Mouse (Mus musculus): ENCODE results near the gene Adamts9.

Adamts9 gene

DNA sequence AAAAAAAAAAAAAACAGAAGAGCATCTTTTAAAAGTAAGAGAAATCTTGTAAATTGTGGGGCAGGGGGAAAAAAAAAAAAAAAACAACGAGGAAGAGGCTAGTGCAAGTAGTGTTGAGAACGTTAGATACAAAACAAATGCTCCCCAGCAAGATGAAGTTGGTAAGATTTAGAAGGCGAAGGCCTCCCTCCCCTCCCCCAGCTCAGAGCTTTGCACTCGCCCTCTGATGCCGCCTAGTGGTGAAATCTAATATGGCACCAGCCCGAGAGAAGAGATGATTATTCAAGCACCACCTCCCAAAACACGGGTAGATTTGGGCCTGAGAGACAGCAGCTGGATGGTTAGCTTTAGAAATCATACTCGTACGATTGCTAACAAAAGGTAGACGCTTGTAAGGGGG lies 215.2 kb downstream of the Adamts9 start:
- no peak for DNase-seq (ENCODE audit: extremely low read depth, low read depth)

DNA sequence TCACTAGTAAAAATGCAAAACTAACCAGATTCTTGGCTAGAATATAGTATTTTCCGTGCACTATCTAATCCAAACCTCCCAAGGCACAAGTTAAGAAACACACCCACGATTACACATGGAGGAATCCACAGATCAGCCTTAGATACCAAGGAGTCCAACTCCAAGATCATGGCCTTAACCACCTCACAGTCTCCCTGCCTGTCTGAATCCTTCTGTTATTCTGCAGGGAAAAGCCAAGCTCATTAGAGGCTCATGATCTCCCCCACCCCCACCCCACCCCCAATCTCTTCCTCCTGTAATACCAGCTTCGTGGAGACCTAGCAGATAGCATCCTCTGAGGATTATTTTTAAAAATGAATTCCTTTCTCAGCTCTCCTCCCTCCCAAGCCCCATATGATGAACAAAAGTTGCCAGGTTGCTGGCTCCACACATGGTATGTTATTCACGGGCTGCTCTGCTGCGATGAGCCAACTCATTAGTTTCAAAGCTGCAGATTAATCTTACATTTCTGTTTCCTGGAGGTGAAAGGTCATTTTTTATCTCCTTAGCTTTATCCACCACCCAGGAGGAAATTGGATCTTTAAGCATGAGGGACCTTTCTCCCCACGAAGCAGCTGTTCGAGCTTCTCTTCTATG lies 215.8 kb downstream of the Adamts9 start:
- DNase-seq (ENCODE audit: extremely low read depth, low read depth) = no peak

DNA sequence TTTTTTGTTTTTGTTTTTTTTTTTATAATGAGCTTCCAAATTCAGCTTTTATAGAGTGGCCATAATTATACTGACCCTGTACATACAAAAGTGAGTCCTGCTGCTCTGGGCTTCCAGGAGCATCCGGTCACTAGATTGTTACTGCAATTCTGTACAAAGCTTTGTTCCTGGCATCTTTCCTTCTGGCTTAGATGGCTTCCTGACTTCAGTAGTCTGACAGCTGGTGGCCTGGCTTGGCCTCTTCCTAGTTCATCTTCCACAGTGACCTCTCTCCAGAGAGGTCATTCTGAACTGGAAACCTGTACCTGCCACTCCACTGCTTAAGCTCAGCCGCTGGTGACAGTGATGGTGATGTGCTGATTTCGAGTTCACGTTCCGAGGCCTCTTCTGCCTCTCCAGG lies 217.2 kb downstream of the Adamts9 start:
- no peak for DNase-seq (ENCODE audit: extremely low read depth, low read depth)

DNA sequence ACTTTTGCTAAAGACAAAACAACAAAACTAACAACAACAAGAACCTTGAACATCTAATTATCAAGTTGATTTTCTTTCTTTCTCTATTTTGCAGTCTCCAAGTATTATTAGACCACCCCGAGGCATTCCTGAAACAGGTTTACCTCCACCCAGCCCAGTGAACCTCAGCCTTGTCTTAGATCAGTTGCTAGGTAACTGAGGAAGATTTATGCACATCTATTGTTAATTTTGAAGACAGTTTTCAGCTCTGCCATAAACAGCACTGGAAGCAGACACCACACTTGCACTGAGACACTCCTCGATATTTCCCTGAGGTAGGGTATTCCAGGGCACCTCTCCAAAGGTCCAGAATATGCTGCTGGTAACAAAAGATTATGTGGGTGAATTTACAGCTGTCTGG lies 218.9 kb downstream of the Adamts9 start:
- no peak for DNase-seq (ENCODE audit: extremely low read depth, low read depth)

All from MEL-GATA-1-ER (cell line).